Mouse (Mus musculus) lung, adult 10 weeks (tissue): ENCODE measurements around the gene Rps24. TPM values are rescaled to one million over a fixed set of nuclear protein-coding genes. Genes with fewer than 3 reads are reported as not detected.

Source experiments
- polyA plus RNA-seq: library from polyadenylated mRNA; stranded (reverse); fragments of 350-450 nt; fragmentation: Illumina TruSeq; extraction: RNeasy Lipid Tissue Mini Kit (QIAGEN cat#74804); gene quantifications from one replicate; pipeline ENCODE4 v1.2.3, GENCODE M21; 2014; ENCODE audit warnings: low read depth, low replicate concordance; ENCODE audit not compliant: insufficient read depth

Gene Rps24
- 4,718 TPM for polyA plus RNA-seq

GRCm38 (mm10) chr14:24486773-24487227, at the start of gene Rps24, which contains the start of gene Polr3a:
TSS of gene Rps24 (plus strand) at chr14:24487125.
TSS of gene Polr3a (minus strand) at chr14:24487058.

Other genes with a start within 250 kb of the Rps24 start
- 6.6 TPM for gene Dlg5, start 241.2 kb upstream of the Rps24 start, polyA plus RNA-seq
- not detected for gene E330034G19Rik, start 193.9 kb upstream of the Rps24 start, polyA plus RNA-seq
- gene Polr3a, start 67 bp upstream of the Rps24 start, polyA plus RNA-seq = 4.3 TPM